Comparison of ENCODE assay signal across 21 mouse cellular contexts in the genomic region with DNA sequence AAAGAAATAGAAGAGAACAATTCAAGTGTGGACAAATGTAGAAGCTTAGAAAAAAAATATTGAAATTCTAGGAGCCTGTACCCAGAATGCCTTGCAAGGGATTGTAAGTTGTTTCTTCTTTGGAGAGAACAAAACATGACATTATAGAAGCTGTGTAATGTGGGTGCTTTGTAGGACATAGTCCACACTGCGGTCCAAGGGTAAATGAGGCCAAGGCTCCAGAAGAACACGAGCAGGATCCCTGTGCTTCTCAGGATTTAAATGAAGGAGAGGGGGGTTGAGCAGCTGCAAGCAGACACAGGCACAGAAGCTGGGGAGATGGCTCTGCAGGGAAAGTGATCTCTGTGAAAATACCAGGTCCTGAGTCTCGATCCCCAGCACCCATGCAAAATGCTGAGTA.
DNase-seq lines count a peak whose midpoint lies in the region; ATAC-seq lines count a peak whose summit lies in the region.
"Had no signal": no experiment of that assay in that cellular context is flagged by ENCODE, and none has a peak within 500 bp of the region (broad histone marks: within the 10 kb centered on the region; RNA-seq: fewer than 3 reads in every experiment).

No protein-coding gene starts in this region.

- no peaks in the 10 kb centered on the region for H3K36me3 ChIP-seq in kidney, embryonic 14.5 days (ENCODE audit: control insufficient read depth, insufficient read depth, low read length)
- H3K36me3 ChIP-seq in limb, embryonic 10.5 days = no peaks in the 10 kb centered on the region
- H3K36me3 ChIP-seq: embryonic facial prominence, embryonic 13.5 days; forebrain, embryonic 10.5 days; hindbrain, embryonic 15.5 days had no signal

- ATAC-seq in kidney, embryonic 14.5 days (ENCODE audit: low FRiP score, low TSS enrichment) = no peak
- ATAC-seq: forebrain, embryonic 13.5 days; forebrain, embryonic 16.5 days had no signal

- H3K27ac ChIP-seq in kidney, embryonic 14.5 days (ENCODE audit: low read depth, low read length) = no peak overlapping the region
- H3K27ac ChIP-seq in limb, embryonic 10.5 days = no peak overlapping the region
- H3K27ac ChIP-seq: embryonic facial prominence, embryonic 13.5 days; forebrain, embryonic 10.5 days; forebrain, embryonic 13.5 days; hindbrain, embryonic 15.5 days had no signal

- H3K4me1 ChIP-seq in kidney, embryonic 14.5 days (ENCODE audit: control insufficient read depth, insufficient read depth, low read length) = no peaks in the 10 kb centered on the region
- peaks cover 3% of the 10 kb centered on the region; the same call in 1 of the 2 replicates for H3K4me1 ChIP-seq in limb, embryonic 10.5 days
- H3K4me1 ChIP-seq: forebrain, embryonic 10.5 days; forebrain, embryonic 13.5 days; hindbrain, embryonic 15.5 days had no signal

- H3K4me3 ChIP-seq in kidney, embryonic 14.5 days (ENCODE audit: low read length) = no peak overlapping the region
- H3K4me3 ChIP-seq in limb, embryonic 10.5 days = no peak overlapping the region
- H3K4me3 ChIP-seq: embryonic facial prominence, embryonic 13.5 days; forebrain, embryonic 10.5 days; forebrain, embryonic 13.5 days; hindbrain, embryonic 15.5 days had no signal

- 59% methylated on average over 3 of the region's 3 CpGs for WGBS in kidney, embryonic 14.5 days
- 59% methylated on average over 3 of the region's 3 CpGs for WGBS in limb, embryonic 10.5 days

- intact Hi-C loops in heart, postnatal 36 days (cut with DNase I) = no loop called here

- no peak overlapping the region for H3K9ac ChIP-seq in kidney, embryonic 14.5 days (ENCODE audit: low read depth, low read length)
- H3K9ac ChIP-seq: embryonic facial prominence, embryonic 13.5 days; forebrain, embryonic 13.5 days; hindbrain, embryonic 15.5 days had no signal

- no peaks in the 10 kb centered on the region for H3K27me3 ChIP-seq in kidney, embryonic 14.5 days (ENCODE audit: control insufficient read depth, insufficient read depth, low read length)
- peaks cover 43% of the 10 kb centered on the region for H3K27me3 ChIP-seq in limb, embryonic 10.5 days (ENCODE audit: low read depth, poor library complexity, severe bottlenecking)
- H3K27me3 ChIP-seq: embryonic facial prominence, embryonic 13.5 days; hindbrain, embryonic 15.5 days had no signal

- no peak overlapping the region for H3K4me2 ChIP-seq in kidney, embryonic 14.5 days (replicated peaks; ENCODE audit: low read depth, low read length)
- H3K4me2 ChIP-seq: embryonic facial prominence, embryonic 13.5 days; forebrain, embryonic 13.5 days; heart, embryonic 11.5 days; hindbrain, embryonic 15.5 days had no signal

- peak; percentile 34 for DNase-seq in heart, adult 11 months
- DNase-seq in heart, postnatal 36 days = no peak
- peak; percentile 27 for DNase-seq in kidney, adult 18-20 months
- no peak for DNase-seq in kidney, postnatal 4 days
- peak; percentile 60 for DNase-seq in kidney, adult 9 months
- peak; percentile 18 for DNase-seq in limb, embryonic 10.5 days (ENCODE audit: low spot score)
- DNase-seq in T-cell, adult 2 months (ENCODE audit: low spot score) = no peak
- DNase-seq: adrenal gland, postnatal 10 days; adrenal gland, postnatal 36 days; cerebellum, adult 18-20 months; cerebellum, adult 9-10 months; cerebellum, postnatal 25 days; gastrocnemius, postnatal 10 days; gastrocnemius, postnatal 36 days had no signal

- no peaks in the 10 kb centered on the region for H3K9me3 ChIP-seq in kidney, embryonic 14.5 days (ENCODE audit: control insufficient read depth, low read length)
- no peaks in the 10 kb centered on the region for H3K9me3 ChIP-seq in limb, embryonic 10.5 days (replicated peaks)
- H3K9me3 ChIP-seq: embryonic facial prominence, embryonic 13.5 days; forebrain, embryonic 10.5 days; forebrain, embryonic 13.5 days; hindbrain, embryonic 15.5 days had no signal

Comparison
In these comparisons a context has a peak if more than half of its experiments do, and no peak if none do; other contexts are left out.
1. DNase-seq: peak in heart, adult 11 months (single experiment), kidney, adult 18-20 months (single experiment), kidney, adult 9 months (single experiment) and limb, embryonic 10.5 days (single experiment); none in heart, postnatal 36 days (0 of 2), kidney, postnatal 4 days (0 of 2) and T-cell, adult 2 months (single experiment).